ENCODE assay signal across 18 mouse cellular contexts in the genomic region with DNA sequence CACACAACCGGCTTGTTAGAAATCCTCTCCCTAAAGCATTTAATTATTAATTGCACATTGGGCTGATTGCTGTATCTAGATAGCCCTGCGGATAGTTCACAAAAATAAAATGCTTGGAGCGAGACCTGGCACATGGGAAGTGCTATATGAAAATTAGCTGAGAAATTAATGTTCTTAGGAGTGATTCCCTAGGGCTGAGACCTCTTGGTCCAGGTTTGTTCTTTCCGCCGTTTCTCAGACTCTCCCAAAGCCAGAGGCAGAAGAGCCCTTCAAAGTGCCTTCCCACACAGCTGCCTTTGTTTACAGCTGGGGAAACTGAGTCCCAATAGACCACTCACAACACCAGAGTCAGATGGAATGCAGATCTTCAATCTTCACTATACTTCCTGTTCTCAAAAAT.
DNase-seq lines count a peak whose midpoint lies in the region; ATAC-seq lines count a peak whose summit lies in the region.
"Had no signal": no experiment of that assay in that cellular context is flagged by ENCODE, and none has a peak within 500 bp of the region (broad histone marks: within the 10 kb centered on the region; RNA-seq: fewer than 3 reads in every experiment).

No protein-coding gene starts in this region.

- H3K9ac ChIP-seq in forebrain, embryonic 13.5 days, result no peak overlapping the region
- no peak overlapping the region for H3K9ac ChIP-seq in hindbrain, embryonic 14.5 days
- H3K9ac ChIP-seq in midbrain, embryonic 15.5 days, result no peak overlapping the region; the same call in 1 of the 2 replicates
- H3K9ac ChIP-seq: liver, embryonic 14.5 days had no signal

- no peaks in the 10 kb centered on the region for H3K9me3 ChIP-seq in forebrain, embryonic 13.5 days (replicated peaks)
- no peaks in the 10 kb centered on the region for H3K9me3 ChIP-seq in hindbrain, embryonic 14.5 days (ENCODE audit: control insufficient read depth, low read length)
- H3K9me3 ChIP-seq in midbrain, embryonic 15.5 days, result no peaks in the 10 kb centered on the region

- no peaks in the 10 kb centered on the region for H3K27me3 ChIP-seq in forebrain, embryonic 13.5 days
- no peaks in the 10 kb centered on the region for H3K27me3 ChIP-seq in hindbrain, embryonic 14.5 days (ENCODE audit: control insufficient read depth, insufficient read depth, low read length)
- H3K27me3 ChIP-seq in midbrain, embryonic 15.5 days (replicated peaks), result no peaks in the 10 kb centered on the region

- DNase-seq in heart, adult 11 months, result peak; percentile 69
- DNase-seq in heart, adult 9 months (ENCODE audit: low spot score in 2 of 2), result no peak
- no peak for DNase-seq in hindbrain, embryonic 14.5 days (ENCODE audit: low spot score)
- DNase-seq in lung, postnatal 25 days (ENCODE audit: low spot score), result no peak
- DNase-seq in gastrocnemius, postnatal 4 days (ENCODE audit: low spot score in 2 of 2), result no peak
- DNase-seq in kidney, adult 11 months, result no peak
- DNase-seq: adrenal gland, postnatal 10 days; gastrocnemius, adult 2 months; heart, adult 2 months; heart, postnatal 14 days; kidney, adult 18-20 months; kidney, postnatal 25 days; layer of hippocampus, adult 9-11 months; lung, postnatal 36 days; right cerebral cortex, postnatal 14 days had no signal

- H3K4me3 ChIP-seq in forebrain, embryonic 13.5 days, result no peak overlapping the region
- no peak overlapping the region for H3K4me3 ChIP-seq in hindbrain, embryonic 14.5 days (replicated peaks; ENCODE audit: low read length)
- peak overlapping the region; percentile 19; the same call in 1 of the 2 replicates for H3K4me3 ChIP-seq in midbrain, embryonic 15.5 days
- H3K4me3 ChIP-seq: gastrocnemius, adult 2 months; heart, adult 2 months had no signal

- H3K4me2 ChIP-seq in forebrain, embryonic 13.5 days, result peak overlapping the region; percentile 45
- peak overlapping the region; percentile 34 for H3K4me2 ChIP-seq in hindbrain, embryonic 14.5 days (replicated peaks)
- peak overlapping the region; percentile 44 for H3K4me2 ChIP-seq in midbrain, embryonic 15.5 days

- no peak for ATAC-seq in forebrain, embryonic 13.5 days
- no peak for ATAC-seq in hindbrain, embryonic 14.5 days (ENCODE audit: low FRiP score)
- ATAC-seq in midbrain, embryonic 15.5 days (replicated peaks), result no peak

- WGBS in forebrain, embryonic 13.5 days, result 14% methylated on average over 5 of the region's 5 CpGs
- 18% methylated on average over 5 of the region's 5 CpGs for WGBS in hindbrain, embryonic 14.5 days
- 12% methylated on average over 5 of the region's 5 CpGs for WGBS in midbrain, embryonic 15.5 days

- H3K4me1 ChIP-seq in forebrain, embryonic 13.5 days, result peaks cover 37% of the 10 kb centered on the region
- H3K4me1 ChIP-seq in hindbrain, embryonic 14.5 days (replicated peaks; ENCODE audit: control insufficient read depth, insufficient read depth, low read length), result peaks cover 27% of the 10 kb centered on the region
- H3K4me1 ChIP-seq in midbrain, embryonic 15.5 days, result peaks cover 43% of the 10 kb centered on the region

- H3K36me3 ChIP-seq in forebrain, embryonic 13.5 days (ENCODE audit: poor library complexity, severe bottlenecking), result no peaks in the 10 kb centered on the region
- no peaks in the 10 kb centered on the region for H3K36me3 ChIP-seq in hindbrain, embryonic 14.5 days (replicated peaks; ENCODE audit: control insufficient read depth, insufficient read depth)
- no peaks in the 10 kb centered on the region for H3K36me3 ChIP-seq in midbrain, embryonic 15.5 days (replicated peaks)

- H3K27ac ChIP-seq in forebrain, embryonic 13.5 days, result peak overlapping the region; percentile 76
- H3K27ac ChIP-seq in hindbrain, embryonic 14.5 days, result peak overlapping the region; percentile 74
- H3K27ac ChIP-seq in midbrain, embryonic 15.5 days, result peak overlapping the region; percentile 85
- H3K27ac ChIP-seq: gastrocnemius, adult 2 months; heart, adult 2 months; liver, embryonic 14.5 days had no signal
